Mouse (Mus musculus): ENCODE data around the gene Slc25a25. TPM values are rescaled to one million over a fixed set of nuclear protein-coding genes. Genes with fewer than 3 reads are reported as not detected.
"Not testable (repeated sequence)": the region's sequence is repeated elsewhere in the genome, so short reads cannot be mapped to it uniquely, and the experiment has no call there.

Gene Slc25a25
- polyA plus RNA-seq (2015; fragmentation: Nextera tagmentation; extraction: Ambion mirVana) = 21.2 and 21.9 TPM in 2 replicates

DNA sequence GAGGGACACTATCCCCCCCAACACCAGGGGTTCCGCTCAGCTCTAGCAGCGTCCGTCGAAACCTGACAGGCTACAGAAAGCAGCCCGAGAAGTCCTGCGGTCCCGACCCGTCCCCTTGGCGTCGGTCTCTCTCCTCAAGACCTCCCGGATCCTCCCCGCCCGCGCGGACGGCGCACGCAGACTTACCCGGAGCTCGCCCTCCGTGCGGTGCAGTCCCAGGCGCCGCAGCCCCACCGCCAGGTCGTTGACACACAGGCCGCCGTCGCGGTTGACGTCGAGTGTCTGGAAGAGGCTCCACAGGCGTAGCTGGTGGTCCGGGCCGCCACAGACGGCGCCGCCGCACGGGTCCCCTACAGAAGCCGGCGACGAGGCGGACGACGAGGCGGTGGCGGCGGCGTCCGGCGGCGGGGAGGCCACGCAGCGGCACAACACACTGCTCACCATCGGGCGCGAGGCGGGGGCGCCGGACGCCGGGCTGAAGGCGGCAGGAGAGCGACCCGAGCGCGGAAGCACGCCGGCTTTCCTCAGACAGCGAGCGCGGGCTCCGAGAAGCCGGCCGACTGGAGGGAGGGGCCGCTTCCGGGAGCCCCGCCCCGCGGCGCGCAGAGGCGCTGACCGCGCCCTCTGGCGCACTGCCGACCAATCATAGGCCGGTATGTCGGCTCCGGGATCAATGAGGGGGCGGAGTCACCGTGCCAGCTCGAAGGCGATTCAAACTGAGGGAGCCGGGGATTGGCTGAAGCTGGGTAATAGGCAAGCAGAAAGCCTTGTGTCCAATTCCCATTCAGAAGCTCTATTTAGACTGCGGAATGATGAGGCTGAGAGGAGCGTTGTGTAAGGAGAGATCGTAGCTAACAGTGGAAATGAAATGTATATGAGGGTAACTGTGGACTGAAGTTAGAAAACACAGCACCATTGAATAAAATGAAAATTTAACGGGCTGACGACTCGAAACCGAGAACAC, at the start of gene Slc25a25:
TSS of gene Slc25a25 (minus strand) at position 565 of the 964 bp plus-strand sequence.
- H3K27me3 ChIP-seq (ENCODE audit: insufficient read depth, low read length) = no peaks in the 10 kb centered on the region
- peaks cover 13% of the 10 kb centered on the region; the same call in 1 of the 2 replicates for H3K36me3 ChIP-seq (ENCODE audit: insufficient read depth, low read length)
- peak within 1 kb of the TSS; percentile 80 for H3K4me3 ChIP-seq (ENCODE audit: low read length)
- H3K9ac ChIP-seq (replicated peaks; ENCODE audit: low read length) = peak within 1 kb of the TSS; percentile 83
- H3K27ac ChIP-seq (ENCODE audit: low read length) = peak within 1 kb of the TSS; percentile 98
- peaks cover 35% of the 10 kb centered on the region for H3K4me1 ChIP-seq (ENCODE audit: insufficient read depth, low read length)
- H3K9me3 ChIP-seq (ENCODE audit: low read length) = no peaks in the 10 kb centered on the region
- ATAC-seq (ENCODE audit: low FRiP score, low TSS enrichment) = peak; percentile 90
- peak within 1 kb of the TSS; percentile 82 for H3K4me2 ChIP-seq (replicated peaks; ENCODE audit: low read depth, low read length)
- WGBS = under 1% methylated on average over 103 of the region's 103 CpGs

DNA sequence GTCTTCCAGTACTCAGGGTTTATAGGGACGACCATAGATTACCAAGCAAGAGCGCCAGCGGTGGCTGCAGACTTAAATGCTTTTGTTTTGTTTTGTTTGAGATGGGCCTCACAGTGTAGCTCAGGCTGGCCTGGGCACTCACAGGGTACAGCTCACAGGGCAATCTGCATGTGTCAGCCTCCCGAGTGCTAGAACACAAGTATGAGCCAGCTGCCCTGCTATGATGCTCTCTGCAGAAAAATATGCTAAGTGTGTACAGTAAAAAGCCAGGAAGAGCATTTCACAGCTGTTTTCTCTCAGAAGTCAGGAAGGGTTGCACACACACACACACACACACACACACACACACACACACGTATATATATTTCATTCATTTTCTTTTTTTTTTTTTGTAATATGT, 49.2 kb upstream of the Slc25a25 start:
- ATAC-seq (ENCODE audit: low FRiP score, low TSS enrichment) = no peak
- Histone ChIP-seq H3K4me3 (ENCODE audit: low read length) (no peak overlapping the region), H3K9ac (replicated peaks; ENCODE audit: low read length) (no peak overlapping the region), H3K9me3 (ENCODE audit: low read length) (peaks cover 6% of the 10 kb centered on the region; the same call in 1 of the 2 replicates), H3K27ac (ENCODE audit: low read length) (no peak overlapping the region), H3K36me3 (ENCODE audit: insufficient read depth, low read length) (no peaks in the 10 kb centered on the region), H3K4me2 (replicated peaks; ENCODE audit: low read depth, low read length) (no peak overlapping the region), H3K27me3 (ENCODE audit: insufficient read depth, low read length) (no peaks in the 10 kb centered on the region), H3K4me1 (ENCODE audit: insufficient read depth, low read length) (peaks cover 13% of the 10 kb centered on the region; the same call in 1 of the 2 replicates)
- WGBS = 61% methylated on average over 5 of the region's 5 CpGs

DNA sequence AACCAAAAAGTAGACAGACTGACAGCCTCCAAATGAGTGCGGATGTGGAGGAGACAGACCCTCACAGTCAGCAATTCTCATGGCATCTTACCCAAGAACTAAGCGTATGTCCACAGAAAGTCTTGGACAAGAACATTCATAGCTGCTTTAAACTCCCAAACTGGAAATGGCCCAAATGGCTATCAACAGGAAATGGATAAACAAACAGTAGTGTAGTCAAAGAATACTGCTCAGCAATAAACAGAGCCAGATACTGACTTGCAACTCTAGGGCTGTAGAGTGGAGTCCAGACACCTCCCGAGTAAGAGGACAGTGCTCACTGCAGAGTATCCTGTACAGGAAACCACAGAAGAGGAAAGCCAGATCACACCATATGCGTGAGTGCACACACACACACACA, 48.1 kb upstream of the Slc25a25 start:
- H3K27me3 ChIP-seq (ENCODE audit: insufficient read depth, low read length) = no peaks in the 10 kb centered on the region
- H3K4me1 ChIP-seq (ENCODE audit: insufficient read depth, low read length) = peaks cover 17% of the 10 kb centered on the region; the same call in 1 of the 2 replicates
- no peak for ATAC-seq (ENCODE audit: low FRiP score, low TSS enrichment)
- H3K27ac ChIP-seq (ENCODE audit: low read length) = no peak overlapping the region
- no peak overlapping the region for H3K9ac ChIP-seq (replicated peaks; ENCODE audit: low read length)
- WGBS = 75% methylated on average over 4 of the region's 4 CpGs
- no peaks in the 10 kb centered on the region for H3K36me3 ChIP-seq (ENCODE audit: insufficient read depth, low read length)
- H3K9me3 ChIP-seq (ENCODE audit: low read length) = peaks cover 6% of the 10 kb centered on the region; the same call in 1 of the 2 replicates
- no peak overlapping the region for H3K4me2 ChIP-seq (replicated peaks; ENCODE audit: low read depth, low read length)
- no peak overlapping the region for H3K4me3 ChIP-seq (ENCODE audit: low read length)

DNA sequence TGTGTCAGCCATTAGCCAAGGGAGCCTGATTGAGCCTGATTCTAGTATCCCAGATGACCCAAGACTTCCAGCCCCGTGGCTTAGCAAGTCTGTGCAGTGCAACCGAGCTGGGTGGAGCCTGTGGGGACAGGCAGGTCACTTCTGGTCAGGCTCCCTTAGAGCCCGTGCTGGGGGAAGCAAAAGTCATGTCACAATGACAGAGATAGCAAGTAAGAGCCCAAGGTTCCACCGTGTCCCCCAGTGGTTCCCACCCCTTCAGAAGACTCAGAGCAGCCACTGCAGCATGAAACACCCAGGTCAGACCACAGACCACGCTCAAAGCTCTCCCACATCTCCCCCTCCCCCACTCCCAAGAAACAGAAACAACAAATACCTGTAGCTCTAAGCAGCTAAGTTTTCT, 44.9 kb upstream of the Slc25a25 start:
- H3K4me1 ChIP-seq (ENCODE audit: insufficient read depth, low read length) = 0 out of 2 replicates have a peak, but pooled peaks cover 4% of the 10 kb centered on the region
- no peak overlapping the region for H3K9ac ChIP-seq (replicated peaks; ENCODE audit: low read length)
- H3K27ac ChIP-seq (ENCODE audit: low read length) = no peak overlapping the region
- no peak overlapping the region for H3K4me3 ChIP-seq (ENCODE audit: low read length)
- H3K27me3 ChIP-seq (ENCODE audit: insufficient read depth, low read length) = no peaks in the 10 kb centered on the region
- no peak for ATAC-seq (ENCODE audit: low FRiP score, low TSS enrichment)
- no peaks in the 10 kb centered on the region for H3K36me3 ChIP-seq (ENCODE audit: insufficient read depth, low read length)
- H3K4me2 ChIP-seq (replicated peaks; ENCODE audit: low read depth, low read length) = no peak overlapping the region
- 52% methylated on average over 5 of the region's 5 CpGs for WGBS
- H3K9me3 ChIP-seq (ENCODE audit: low read length) = peaks cover 6% of the 10 kb centered on the region; the same call in 1 of the 2 replicates

DNA sequence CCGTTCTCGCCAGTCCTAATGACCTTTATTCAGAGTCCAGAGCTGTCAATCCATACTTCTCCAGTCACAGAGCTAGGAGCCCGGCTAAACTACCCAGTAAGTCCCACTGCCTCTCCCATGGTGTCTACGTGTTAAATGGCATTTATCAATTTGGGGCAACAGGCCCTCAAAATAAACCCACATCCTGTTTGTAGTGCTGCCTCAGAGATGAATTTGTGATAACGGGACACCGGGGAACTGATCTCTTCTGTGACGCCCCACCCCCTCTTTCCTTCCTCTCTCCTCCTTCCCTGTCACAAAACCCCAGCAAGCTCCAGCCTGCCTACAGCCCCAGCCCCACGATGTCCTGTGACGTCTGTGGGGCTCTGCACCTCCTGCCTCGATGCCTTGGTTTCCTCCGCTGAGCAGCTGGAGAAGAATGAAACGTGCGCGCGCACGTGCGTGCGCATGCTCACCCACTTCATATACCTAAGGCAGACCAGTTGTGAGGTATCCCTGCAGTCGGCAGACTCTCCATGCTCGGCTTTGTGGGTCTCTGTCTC, 44.0 kb upstream of the Slc25a25 start:
- Histone ChIP-seq H3K27me3 (ENCODE audit: insufficient read depth, low read length) (no peaks in the 10 kb centered on the region), H3K27ac (ENCODE audit: low read length) (peak overlapping the region; percentile 64), H3K4me2 (replicated peaks; ENCODE audit: low read depth, low read length) (no peak overlapping the region), H3K4me3 (ENCODE audit: low read length) (no peak overlapping the region), H3K4me1 (ENCODE audit: insufficient read depth, low read length) (0 out of 2 replicates have a peak, but pooled peaks cover 4% of the 10 kb centered on the region), H3K9me3 (ENCODE audit: low read length) (peaks cover 6% of the 10 kb centered on the region; the same call in 1 of the 2 replicates), H3K36me3 (ENCODE audit: insufficient read depth, low read length) (no peaks in the 10 kb centered on the region), H3K9ac (replicated peaks; ENCODE audit: low read length) (0 out of 2 replicates have a peak overlapping the region, but pooled peaks have one; percentile 4)
- no peak for ATAC-seq (ENCODE audit: low FRiP score, low TSS enrichment)
- 67% methylated on average over 20 of the region's 20 CpGs for WGBS

DNA sequence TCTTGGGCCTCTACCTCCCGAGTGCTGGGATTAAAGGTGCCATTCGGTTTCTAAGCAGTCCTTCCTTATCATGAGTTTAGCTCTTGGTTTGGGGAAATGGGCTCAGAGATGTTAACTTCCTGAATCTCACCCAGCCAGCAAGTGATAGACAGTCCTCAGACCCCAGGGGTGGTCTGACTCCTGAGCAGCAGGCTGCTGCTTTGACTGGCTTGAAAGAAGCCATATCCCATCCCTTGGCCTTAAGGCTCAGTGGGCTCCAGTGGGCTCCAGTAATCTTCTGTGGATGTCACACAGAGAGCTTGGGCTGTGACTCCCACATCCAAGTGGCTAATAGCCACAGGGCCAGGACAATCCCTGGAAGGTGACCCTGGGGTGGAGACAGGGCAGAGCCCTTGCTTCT, 43.3 kb upstream of the Slc25a25 start:
- Histone ChIP-seq H3K4me3 (ENCODE audit: low read length) (no peak overlapping the region), H3K4me2 (replicated peaks; ENCODE audit: low read depth, low read length) (no peak overlapping the region), H3K27ac (ENCODE audit: low read length) (peak overlapping the region; percentile 64), H3K9ac (replicated peaks; ENCODE audit: low read length) (0 out of 2 replicates have a peak overlapping the region, but pooled peaks have one; percentile 9), H3K9me3 (ENCODE audit: low read length) (peaks cover 6% of the 10 kb centered on the region; the same call in 1 of the 2 replicates), H3K27me3 (ENCODE audit: insufficient read depth, low read length) (no peaks in the 10 kb centered on the region), H3K36me3 (ENCODE audit: insufficient read depth, low read length) (no peaks in the 10 kb centered on the region), H3K4me1 (ENCODE audit: insufficient read depth, low read length) (0 out of 2 replicates have a peak, but pooled peaks cover 4% of the 10 kb centered on the region)
- 70% methylated on average over 2 of the region's 2 CpGs for WGBS
- ATAC-seq (ENCODE audit: low FRiP score, low TSS enrichment) = no peak

DNA sequence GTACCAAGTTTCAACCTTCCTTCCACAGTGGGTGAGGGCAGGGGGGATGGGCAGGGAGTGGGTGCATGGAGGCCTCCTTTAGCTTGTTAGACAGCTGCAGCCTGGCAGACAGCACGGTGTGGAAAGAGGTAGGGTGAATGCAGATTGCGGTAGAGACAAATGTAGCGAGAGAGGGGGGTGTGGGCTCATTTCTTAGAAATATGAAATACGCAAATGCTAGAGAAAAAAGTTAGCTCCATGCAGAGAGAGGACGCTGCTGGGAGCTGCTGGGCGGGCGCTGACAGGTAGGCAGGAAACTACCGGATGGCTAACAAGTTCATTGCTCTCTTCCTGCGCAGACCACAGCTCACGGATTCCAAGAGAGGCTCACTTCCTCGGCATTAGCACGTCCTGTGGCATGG, 42.1 kb upstream of the Slc25a25 start:
- Histone ChIP-seq H3K4me1 (ENCODE audit: insufficient read depth, low read length) (0 out of 2 replicates have a peak, but pooled peaks cover 4% of the 10 kb centered on the region), H3K27ac (ENCODE audit: low read length) (no peak overlapping the region), H3K9me3 (ENCODE audit: low read length) (no peaks in the 10 kb centered on the region), H3K27me3 (ENCODE audit: insufficient read depth, low read length) (no peaks in the 10 kb centered on the region), H3K4me3 (ENCODE audit: low read length) (no peak overlapping the region), H3K36me3 (ENCODE audit: insufficient read depth, low read length) (no peaks in the 10 kb centered on the region), H3K9ac (replicated peaks; ENCODE audit: low read length) (no peak overlapping the region), H3K4me2 (replicated peaks; ENCODE audit: low read depth, low read length) (no peak overlapping the region)
- ATAC-seq (ENCODE audit: low FRiP score, low TSS enrichment) = no peak
- 64% methylated on average over 12 of the region's 12 CpGs for WGBS

DNA sequence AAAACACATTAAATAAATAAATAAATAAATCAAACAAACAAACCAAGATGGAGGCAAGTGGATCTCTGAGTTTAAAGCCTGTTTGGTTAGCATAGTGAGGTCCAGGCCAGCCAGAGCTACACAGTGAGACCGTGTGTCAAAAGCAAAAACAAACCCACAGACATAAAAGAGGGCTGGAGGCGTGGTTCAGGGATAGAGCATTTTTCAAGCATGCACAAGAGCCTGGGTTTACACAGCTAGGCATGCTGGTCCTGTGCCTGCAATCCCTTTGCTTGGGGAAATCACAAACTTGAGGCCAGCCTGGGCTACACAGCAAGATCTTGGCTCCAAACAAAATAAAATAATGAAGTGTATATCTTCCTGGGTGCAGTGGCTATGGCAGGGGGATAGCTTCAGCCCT, 41.4 kb upstream of the Slc25a25 start:
- Histone ChIP-seq H3K27me3 (ENCODE audit: insufficient read depth, low read length) (no peaks in the 10 kb centered on the region), H3K4me2 (replicated peaks; ENCODE audit: low read depth, low read length) (no peak overlapping the region), H3K36me3 (ENCODE audit: insufficient read depth, low read length) (no peaks in the 10 kb centered on the region), H3K4me1 (ENCODE audit: insufficient read depth, low read length) (0 out of 2 replicates have a peak, but pooled peaks cover 4% of the 10 kb centered on the region), H3K9ac (replicated peaks; ENCODE audit: low read length) (no peak overlapping the region), H3K4me3 (ENCODE audit: low read length) (no peak overlapping the region), H3K9me3 (ENCODE audit: low read length) (no peaks in the 10 kb centered on the region), H3K27ac (ENCODE audit: low read length) (no peak overlapping the region)
- 63% methylated on average over 2 of the region's 2 CpGs for WGBS
- ATAC-seq (ENCODE audit: low FRiP score, low TSS enrichment) = no peak

DNA sequence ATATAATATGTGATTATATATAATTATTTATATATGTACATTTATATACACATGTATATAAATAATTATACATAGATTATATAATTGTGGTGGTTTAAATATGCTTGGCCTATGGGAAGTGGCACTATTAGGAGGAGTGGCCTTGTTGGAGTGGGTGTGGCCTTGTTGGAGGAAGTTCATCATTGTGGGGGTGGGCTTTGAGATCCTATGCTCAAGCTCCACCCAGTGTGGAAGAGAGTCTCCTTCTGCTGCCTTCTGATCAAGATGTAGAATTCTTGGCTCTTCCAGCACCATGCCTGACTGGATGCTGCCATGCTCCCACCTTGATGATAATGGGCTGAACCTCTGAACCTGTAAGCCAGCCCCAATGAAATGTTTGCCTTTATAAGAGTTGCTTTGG, 39.5 kb upstream of the Slc25a25 start:
- H3K4me2 ChIP-seq (replicated peaks; ENCODE audit: low read depth, low read length); H3K4me1 ChIP-seq (ENCODE audit: insufficient read depth, low read length); H3K9ac ChIP-seq (replicated peaks; ENCODE audit: low read length); H3K4me3 ChIP-seq (ENCODE audit: low read length); H3K9me3 ChIP-seq (ENCODE audit: low read length); H3K27me3 ChIP-seq (ENCODE audit: insufficient read depth, low read length); ATAC-seq (ENCODE audit: low FRiP score, low TSS enrichment); H3K36me3 ChIP-seq (ENCODE audit: insufficient read depth, low read length); H3K27ac ChIP-seq (ENCODE audit: low read length): not testable (repeated sequence)
